ENCODE assay signal across 8 mouse cellular contexts in the genomic region with DNA sequence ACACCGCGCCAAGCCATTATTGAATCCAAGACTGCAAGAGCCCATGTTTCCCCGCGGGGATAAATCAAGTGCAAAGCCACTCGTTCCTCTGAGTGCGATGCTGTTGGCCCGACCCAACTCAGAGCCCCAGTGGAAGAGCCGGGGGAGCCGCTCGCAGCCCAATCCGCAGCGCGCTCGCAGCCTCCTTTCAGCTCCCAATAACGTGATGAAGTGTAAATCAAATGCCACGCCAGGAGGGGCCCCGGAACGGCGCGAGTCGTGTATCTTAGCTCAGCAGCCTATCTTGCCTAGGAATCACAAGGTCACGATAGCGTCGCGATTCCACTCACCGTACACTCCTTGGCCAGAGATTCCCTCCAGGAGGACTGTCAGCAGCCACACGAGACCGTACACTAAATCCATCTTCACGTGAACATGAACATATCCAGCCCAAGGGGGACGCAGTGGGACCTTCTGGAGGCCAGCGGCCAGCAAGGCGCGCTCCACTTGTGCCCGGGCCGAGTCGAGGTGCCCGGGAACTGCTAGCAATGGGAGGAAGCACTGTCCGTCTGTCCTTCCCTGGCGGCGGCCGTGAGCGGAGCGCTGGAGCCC. TPM values are rescaled to one million over a fixed set of nuclear protein-coding genes. Genes with fewer than 3 reads are reported as not detected.
DNase-seq lines count a peak whose midpoint lies in the region; ATAC-seq and TF ChIP-seq lines count a peak whose summit lies in the region.

No protein-coding gene starts in this region.

- TF ChIP-seq POLR2A in heart, adult 2 months (IDR thresholded peaks at IDR 0.05; ENCODE audit: insufficient read depth, low read depth, low read length), result no peak
- TF ChIP-seq POLR2A in small intestine, adult 2 months (IDR thresholded peaks at IDR 0.05; ENCODE audit: low read depth, low read length), result no peak

- H3K27ac ChIP-seq in kidney, embryonic 14.5 days (ENCODE audit: low read depth, low read length), result no peak overlapping the region
- no peak overlapping the region for H3K27ac ChIP-seq in heart, adult 2 months
- H3K27ac ChIP-seq in liver, embryonic 16.5 days (ENCODE audit: low read length), result no peak overlapping the region
- no peak overlapping the region for H3K27ac ChIP-seq in small intestine, adult 2 months (ENCODE audit: insufficient read depth, low read depth, low read length)

- H3K4me1 ChIP-seq in kidney, embryonic 14.5 days (ENCODE audit: control insufficient read depth, insufficient read depth, low read length), result no peaks in the 10 kb centered on the region
- no peaks in the 10 kb centered on the region for H3K4me1 ChIP-seq in heart, adult 2 months (ENCODE audit: control insufficient read depth, insufficient read depth, low read length)
- H3K4me1 ChIP-seq in liver, embryonic 16.5 days (ENCODE audit: control insufficient read depth, low read depth, low read length), result no peaks in the 10 kb centered on the region
- peaks cover 5% of the 10 kb centered on the region; the same call in 1 of the 2 replicates for H3K4me1 ChIP-seq in small intestine, adult 2 months (ENCODE audit: control insufficient read depth, insufficient read depth, insufficient read length, low read length)

- H3K36me3 ChIP-seq in kidney, embryonic 14.5 days (ENCODE audit: control insufficient read depth, insufficient read depth, low read length), result no peaks in the 10 kb centered on the region
- no peaks in the 10 kb centered on the region for H3K36me3 ChIP-seq in heart, adult 2 months (ENCODE audit: control insufficient read depth, insufficient read depth, low read length)
- H3K36me3 ChIP-seq in liver, embryonic 16.5 days (ENCODE audit: control insufficient read depth, insufficient read depth), result no peaks in the 10 kb centered on the region
- no peaks in the 10 kb centered on the region for H3K36me3 ChIP-seq in small intestine, adult 2 months (ENCODE audit: control insufficient read depth, insufficient read depth, low read length)

- peaks cover 36% of the 10 kb centered on the region for H3K27me3 ChIP-seq in kidney, embryonic 14.5 days (ENCODE audit: control insufficient read depth, insufficient read depth, low read length)
- H3K27me3 ChIP-seq in heart, adult 2 months (ENCODE audit: control insufficient read depth, insufficient read depth, low read length), result peaks cover 8% of the 10 kb centered on the region
- peaks cover 35% of the 10 kb centered on the region for H3K27me3 ChIP-seq in liver, embryonic 16.5 days (ENCODE audit: control insufficient read depth, insufficient read depth, low read depth, low read length)
- peaks cover 16% of the 10 kb centered on the region for H3K27me3 ChIP-seq in small intestine, adult 2 months (ENCODE audit: control insufficient read depth, insufficient read depth, low read length)

- intact Hi-C loops in heart, adult 2 months (cut with DNase I), result no loop called here

- H3K4me3 ChIP-seq in kidney, embryonic 14.5 days (ENCODE audit: low read length), result peak overlapping the region; percentile 58
- peak overlapping the region; percentile 15 for H3K4me3 ChIP-seq in heart, adult 2 months
- H3K4me3 ChIP-seq in liver, embryonic 16.5 days (ENCODE audit: low read depth, low read length), result no peak overlapping the region
- peak overlapping the region; percentile 33 for H3K4me3 ChIP-seq in small intestine, adult 2 months (ENCODE audit: low read depth, low read length)

- peak; percentile 22 for ATAC-seq in kidney, embryonic 14.5 days (ENCODE audit: low FRiP score, low TSS enrichment)
- ATAC-seq in liver, embryonic 16.5 days (ENCODE audit: low read depth), result no peak

- DNase-seq in kidney, postnatal 25 days, result no peak
- DNase-seq in cerebellum, postnatal 36 days, result peak; percentile 29 to 38
- peak; percentile 11 to 24 for DNase-seq in heart, adult 2 months
- peak; percentile 58 to 80 for DNase-seq in layer of hippocampus, adult 18-20 months (ENCODE audit: low spot score in 2 of 2)
- no peak for DNase-seq in spleen, postnatal 10 days (ENCODE audit: low spot score in 2 of 2)

- no peak for TF ChIP-seq EP300 in heart, adult 2 months (IDR thresholded peaks at IDR 0.05; ENCODE audit: insufficient read depth, low read depth, low read length)

- peak overlapping the region; percentile 28; the same call in 1 of the 2 replicates for H3K9ac ChIP-seq in kidney, embryonic 14.5 days (ENCODE audit: low read depth, low read length)
- no peak overlapping the region for H3K9ac ChIP-seq in heart, adult 2 months (ENCODE audit: low read depth, low read length)
- no peak overlapping the region for H3K9ac ChIP-seq in liver, embryonic 16.5 days (ENCODE audit: low read depth, low read length)

- no peaks in the 10 kb centered on the region for H3K79me2 ChIP-seq in heart, adult 2 months (replicated peaks; ENCODE audit: control insufficient read depth, insufficient read depth, low read length)

- peak overlapping the region; percentile 98 for H3K4me2 ChIP-seq in kidney, embryonic 14.5 days (replicated peaks; ENCODE audit: low read depth, low read length)
- 0 out of 2 replicates have a peak overlapping the region, but pooled peaks have one; percentile 8 for H3K4me2 ChIP-seq in liver, embryonic 16.5 days (ENCODE audit: low read depth, low read length)

- under 1% methylated on average over 43 of the region's 43 CpGs for WGBS in kidney, embryonic 14.5 days
- 1% methylated on average over 43 of the region's 43 CpGs for WGBS in heart, adult 2 months
- WGBS in liver, embryonic 16.5 days (ENCODE audit: insufficient replicate concordance), result under 1% methylated on average over 39 of the region's 43 CpGs
- WGBS in small intestine, adult 2 months, result 2% methylated on average over 43 of the region's 43 CpGs

- no peak for TF ChIP-seq CTCF in heart, adult 2 months (IDR thresholded peaks at IDR 0.05)
- TF ChIP-seq CTCF in small intestine, adult 2 months (IDR thresholded peaks at IDR 0.05; ENCODE audit: extremely low read depth, insufficient read length, insufficient replicate concordance, low read depth, low read length), result no peak

- no peaks in the 10 kb centered on the region for H3K9me3 ChIP-seq in kidney, embryonic 14.5 days (ENCODE audit: control insufficient read depth, low read length)
- no peaks in the 10 kb centered on the region for H3K9me3 ChIP-seq in liver, embryonic 16.5 days (replicated peaks; ENCODE audit: control insufficient read depth, low read length)

RNA-seq across cellular contexts. Expression of a gene that starts 1.6 kb away (rescaled TPM):
- polyA plus RNA-seq in kidney, embryonic 14.5 days (2014; fragmentation: Nextera tagmentation; extraction: Ambion mirVana), result 1.9 and 2.0 TPM in 2 replicates
- total RNA-seq in heart, adult 2 months (2021), result under 1 TPM; 0.52 TPM
- 0.23 and 0.37 TPM in 2 replicates for polyA plus RNA-seq in heart, adult 2 months (2012; rRNA removed)
- 10 to 100 TPM; 38.5 to 44.3 TPM for total RNA-seq in layer of hippocampus, adult 18-20 months (2021)
- polyA plus RNA-seq in liver, embryonic 16.5 days (2015; fragmentation: Nextera tagmentation; extraction: Ambion mirVana), result 0.04 TPM in 1 of 2 replicates, not detected in the other
- 0.10 TPM in 1 of 2 replicates, not detected in the other for polyA plus RNA-seq in small intestine, adult 2 months (2012; rRNA removed)

Comparison
In these comparisons a context has a peak if more than half of its experiments do, and no peak if none do; other contexts are left out.
1. DNase-seq: peak in cerebellum, postnatal 36 days (2 of 2), heart, adult 2 months (2 of 2) and layer of hippocampus, adult 18-20 months (2 of 2); none in kidney, postnatal 25 days (0 of 2) and spleen, postnatal 10 days (0 of 2).